Mouse (Mus musculus) neural tube, embryonic 15.5 days (tissue): Measurements from ENCODE around the gene Snd1. TPM values are rescaled to one million over a fixed set of nuclear protein-coding genes. Genes with fewer than 3 reads are reported as not detected.
A peak's percentile ranks its signal among the peaks of the same experiment; 100 is the strongest.

Source experiments
- ATAC-seq: fragments of 200-750 bp; cut with Nextera tagmentation; 2 replicates; pipeline ENCODE4 v1.8.0; 2017; ENCODE audit warnings: mild to moderate bottlenecking, moderate TSS enrichment, moderate library complexity; ENCODE audit not compliant: low FRiP score
- H3K27ac ChIP-seq: fragments of 300-500 bp; sonication (generic); replicated peaks from 2 replicates; pipeline ENCODE4 v1.5.1; 2015; ENCODE audit warnings: mild to moderate bottlenecking, inconsistent platforms
- H3K27me3 ChIP-seq: fragments of 300-500 bp; sonication (generic); replicated peaks from 2 replicates; pipeline ENCODE4 v1.6.1; 2015; ENCODE audit warnings: inconsistent platforms
- H3K36me3 ChIP-seq: fragments of 300-500 bp; sonication (generic); 2 replicates; pipeline ENCODE4 v1.6.1; 2015; ENCODE audit warnings: inconsistent platforms
- H3K4me1 ChIP-seq: fragments of 300-500 bp; sonication (generic); 2 replicates; pipeline ENCODE4 v1.6.1; 2015; ENCODE audit warnings: inconsistent platforms
- H3K4me2 ChIP-seq: fragments of 300-500 bp; sonication (generic); 2 replicates; pipeline ENCODE4 v1.6.1; 2015; ENCODE audit warnings: inconsistent platforms, mild to moderate bottlenecking, moderate library complexity
- H3K4me3 ChIP-seq: fragments of 300-500 bp; sonication (generic); replicated peaks from 2 replicates; pipeline ENCODE4 v1.5.1; 2015; ENCODE audit warnings: mild to moderate bottlenecking, inconsistent platforms
- H3K9ac ChIP-seq: fragments of 300-500 bp; sonication (generic); replicated peaks from 2 replicates; pipeline ENCODE4 v1.6.1; 2015; ENCODE audit warnings: mild to moderate bottlenecking, inconsistent platforms
- H3K9me3 ChIP-seq: fragments of 300-500 bp; sonication (generic); replicated peaks from 2 replicates; pipeline ENCODE4 v1.6.1; 2016; ENCODE audit warnings: inconsistent platforms
- WGBS: fragments of 180-500 bp; shearing (Covaris S2); methylation state at CpG from one replicate; pipeline ENCODE4 v1.1.7; 2015; ENCODE audit warnings: mixed read lengths; 5-methylcytosine and 5-hydroxymethylcytosine counted together
- polyA plus RNA-seq: library from polyadenylated mRNA; unstranded; fragments of >200 nt; fragmentation: Nextera tagmentation; extraction: Ambion mirVana; gene quantifications from 2 replicates; pipeline ENCODE4 v1.2.1, GENCODE M21; 2015

The Snd1 gene
- polyA plus RNA-seq, 1 experiment from 2014 or later, result 71.1 TPM

DNA sequence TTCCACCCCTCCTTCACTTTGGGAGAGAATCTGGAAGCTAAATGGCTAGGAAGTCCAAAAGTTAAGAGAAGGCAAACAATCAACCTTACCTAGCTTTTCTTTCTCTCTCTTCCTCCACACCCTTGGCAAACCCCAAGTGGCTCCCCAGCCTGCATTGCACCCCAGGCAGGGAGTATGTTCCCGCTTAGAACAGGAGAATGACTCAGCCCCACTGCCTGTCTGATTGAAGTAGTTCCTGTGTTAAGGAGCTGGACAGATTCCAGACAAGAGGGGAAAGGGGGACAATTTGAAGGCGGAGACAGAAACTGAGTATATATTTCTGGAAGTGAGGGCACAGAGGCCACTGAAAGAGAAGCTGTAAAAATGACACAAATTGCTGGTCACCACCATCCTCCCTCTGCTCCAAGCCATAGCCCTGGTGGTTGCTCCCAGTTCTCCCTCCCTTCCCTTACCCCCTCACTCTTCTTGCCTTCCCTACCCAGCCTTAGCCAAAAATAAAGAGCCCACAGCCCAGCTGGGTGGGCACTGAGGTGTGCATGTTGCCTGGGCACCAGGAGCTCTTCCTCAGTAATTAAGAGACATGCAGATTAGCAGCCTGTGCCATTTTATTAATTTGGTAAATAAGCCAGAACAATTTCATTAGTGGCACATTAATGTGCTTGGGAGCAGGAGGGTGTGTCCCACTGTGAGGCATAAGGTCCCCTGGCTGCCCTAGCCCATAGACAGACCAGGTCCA, 392.7 kb downstream of the Snd1 start:
- Histone ChIP-seq H3K27ac (0 out of 2 replicates have a peak overlapping the region, but pooled peaks have one; percentile 45), H3K4me1 (peaks cover 25% of the 10 kb centered on the region), H3K4me2 (no peak overlapping the region), H3K9ac (no peak overlapping the region), H3K4me3 (no peak overlapping the region), H3K27me3 (no peaks in the 10 kb centered on the region), H3K9me3 (no peaks in the 10 kb centered on the region), H3K36me3 (no peaks in the 10 kb centered on the region)
- no peak for ATAC-seq
- WGBS, result 49% methylated on average over 2 of the region's 2 CpGs

DNA sequence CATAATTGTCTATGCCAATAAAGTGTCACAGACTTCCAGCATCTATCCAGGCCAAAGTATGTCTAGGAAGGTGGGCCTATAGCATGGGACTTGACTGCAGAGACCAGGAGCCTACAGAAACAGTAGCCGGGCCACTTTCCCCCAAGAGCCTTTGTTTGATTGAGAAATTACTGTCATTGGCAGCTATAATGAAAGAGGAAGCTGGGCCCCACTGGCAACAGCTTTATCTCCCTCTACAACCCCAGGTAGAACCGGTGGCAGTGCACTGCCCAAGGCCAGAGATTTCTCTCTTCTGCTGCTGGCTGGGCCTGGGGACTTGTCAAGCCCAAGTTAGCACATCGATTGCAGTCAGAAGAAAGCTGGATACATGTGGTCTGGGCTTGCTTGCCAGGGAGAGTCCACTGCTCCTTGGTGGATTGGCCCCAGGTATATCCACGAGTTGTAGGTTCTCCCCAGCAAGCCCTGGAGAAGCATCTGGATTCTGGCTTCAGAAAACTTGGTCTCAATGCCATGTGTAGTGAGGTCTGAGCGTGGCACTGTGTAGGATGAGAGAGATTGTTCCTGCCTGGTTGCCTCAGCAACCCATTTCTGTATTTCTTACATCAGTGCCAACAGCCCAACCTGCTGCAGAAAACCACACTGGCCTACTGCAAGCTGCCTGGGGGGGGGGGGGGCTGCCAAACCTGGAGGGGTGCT, 396.9 kb downstream of the Snd1 start:
- H3K9ac ChIP-seq, result no peak overlapping the region
- H3K36me3 ChIP-seq, result no peaks in the 10 kb centered on the region
- H3K27ac ChIP-seq, result no peak overlapping the region
- H3K4me1 ChIP-seq, result peaks cover 45% of the 10 kb centered on the region
- H3K4me2 ChIP-seq, result no peak overlapping the region
- 72% methylated on average over 5 of the region's 5 CpGs for WGBS
- H3K4me3 ChIP-seq, result no peak overlapping the region
- ATAC-seq, result no peak
- H3K27me3 ChIP-seq, result no peaks in the 10 kb centered on the region
- H3K9me3 ChIP-seq, result no peaks in the 10 kb centered on the region

DNA sequence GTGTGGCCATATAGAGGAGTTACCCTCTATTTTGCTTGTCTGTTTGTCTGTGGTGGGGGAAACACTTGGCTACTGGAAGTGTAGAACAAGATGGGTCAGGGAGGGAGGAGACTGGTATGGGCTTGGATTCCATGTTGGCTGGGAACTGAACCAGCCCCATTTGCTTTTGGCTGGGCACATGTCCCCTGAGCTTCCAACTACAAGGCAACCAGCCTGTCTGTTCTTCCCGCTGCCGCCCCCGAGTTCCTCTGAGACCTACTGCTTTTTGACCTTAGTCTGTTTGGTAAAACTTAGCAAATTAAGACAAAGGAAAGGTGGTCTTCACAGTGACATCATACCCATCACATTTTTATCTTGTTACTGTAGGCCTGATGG, 397.5 kb downstream of the Snd1 start:
- no peak overlapping the region for H3K4me3 ChIP-seq
- no peaks in the 10 kb centered on the region for H3K36me3 ChIP-seq
- H3K4me2 ChIP-seq, result no peak overlapping the region
- peaks cover 48% of the 10 kb centered on the region for H3K4me1 ChIP-seq
- no peak overlapping the region for H3K9ac ChIP-seq
- WGBS, result 92% methylated on average over 3 of the region's 3 CpGs
- no peak overlapping the region for H3K27ac ChIP-seq
- no peak for ATAC-seq
- no peaks in the 10 kb centered on the region for H3K9me3 ChIP-seq
- no peaks in the 10 kb centered on the region for H3K27me3 ChIP-seq

DNA sequence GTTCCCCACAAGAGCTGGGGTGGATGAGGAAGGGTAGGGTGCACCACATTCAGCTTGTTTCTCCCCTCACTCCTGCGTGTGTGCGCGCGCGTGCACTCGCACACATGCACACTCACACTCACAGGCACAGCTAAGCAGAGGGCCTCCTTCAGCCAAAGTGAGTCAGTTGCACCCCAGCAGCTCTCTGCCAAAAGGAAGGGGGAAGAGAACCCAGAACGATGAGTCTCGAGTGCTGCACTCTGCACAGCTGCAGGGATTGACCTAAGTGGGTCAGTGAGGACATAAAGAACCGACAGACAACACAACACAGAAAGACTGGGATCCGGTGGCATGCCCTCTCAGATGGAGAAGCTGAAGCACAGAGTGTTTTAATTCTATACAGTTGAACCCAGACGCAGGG, 399.1 kb downstream of the Snd1 start:
- Histone ChIP-seq H3K9ac (no peak overlapping the region), H3K4me2 (no peak overlapping the region), H3K27ac (peak overlapping the region; percentile 41; the same call in 1 of the 2 replicates), H3K9me3 (no peaks in the 10 kb centered on the region), H3K27me3 (no peaks in the 10 kb centered on the region), H3K4me3 (no peak overlapping the region), H3K4me1 (peaks cover 54% of the 10 kb centered on the region), H3K36me3 (no peaks in the 10 kb centered on the region)
- 63% methylated on average over 11 of the region's 11 CpGs for WGBS
- no peak for ATAC-seq

DNA sequence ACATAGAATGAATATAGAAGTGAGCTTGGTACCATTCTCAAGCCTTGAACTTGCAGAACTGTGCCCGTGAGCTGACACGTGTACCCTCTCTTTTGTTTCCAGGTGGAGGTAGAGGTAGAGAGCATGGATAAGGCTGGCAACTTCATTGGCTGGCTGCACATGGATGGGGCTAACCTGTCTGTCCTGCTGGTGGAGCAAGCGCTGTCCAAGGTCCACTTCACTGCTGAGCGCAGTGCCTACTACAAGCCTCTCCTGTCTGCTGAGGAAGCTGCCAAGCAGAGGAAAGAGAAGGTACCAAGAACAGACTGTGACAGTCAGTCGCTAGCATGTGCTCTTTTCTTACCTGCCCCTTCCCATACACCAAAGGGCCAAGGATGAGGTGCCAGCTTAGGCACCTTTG, 399.8 kb downstream of the Snd1 start:
- WGBS, result 94% methylated on average over 5 of the region's 5 CpGs
- H3K36me3 ChIP-seq, result no peaks in the 10 kb centered on the region
- H3K4me1 ChIP-seq, result peaks cover 54% of the 10 kb centered on the region
- H3K27me3 ChIP-seq, result no peaks in the 10 kb centered on the region
- no peak overlapping the region for H3K9ac ChIP-seq
- ATAC-seq, result no peak
- H3K9me3 ChIP-seq, result no peaks in the 10 kb centered on the region
- no peak overlapping the region for H3K4me2 ChIP-seq
- H3K4me3 ChIP-seq, result no peak overlapping the region
- no peak overlapping the region for H3K27ac ChIP-seq

DNA sequence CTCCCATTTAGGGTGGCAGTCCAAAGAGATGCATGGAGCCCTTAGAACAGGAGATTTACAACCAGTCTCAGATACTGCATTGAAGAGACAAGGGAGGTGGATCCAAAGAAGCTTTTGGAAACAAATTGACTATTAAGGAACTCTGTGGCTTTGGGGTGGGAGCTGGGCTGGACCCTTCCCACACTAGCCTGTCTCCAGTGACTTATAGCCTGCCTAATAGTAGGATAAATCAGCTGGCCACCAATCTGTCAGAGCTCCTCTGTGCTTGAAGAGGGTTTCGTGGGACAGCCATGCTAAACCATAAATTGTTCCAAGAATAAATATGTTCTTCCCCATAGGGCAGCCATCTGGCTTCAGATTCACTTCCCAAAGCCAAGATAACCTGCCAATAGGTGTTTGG, 400.4 kb downstream of the Snd1 start:
- peak; percentile 59 for ATAC-seq
- Histone ChIP-seq H3K4me3 (no peak overlapping the region), H3K27me3 (no peaks in the 10 kb centered on the region), H3K9ac (no peak overlapping the region), H3K9me3 (no peaks in the 10 kb centered on the region), H3K36me3 (no peaks in the 10 kb centered on the region), H3K4me1 (peaks cover 54% of the 10 kb centered on the region), H3K27ac (no peak overlapping the region), H3K4me2 (no peak overlapping the region)
- 38% methylated on average over 1 of the region's 1 CpGs for WGBS

DNA sequence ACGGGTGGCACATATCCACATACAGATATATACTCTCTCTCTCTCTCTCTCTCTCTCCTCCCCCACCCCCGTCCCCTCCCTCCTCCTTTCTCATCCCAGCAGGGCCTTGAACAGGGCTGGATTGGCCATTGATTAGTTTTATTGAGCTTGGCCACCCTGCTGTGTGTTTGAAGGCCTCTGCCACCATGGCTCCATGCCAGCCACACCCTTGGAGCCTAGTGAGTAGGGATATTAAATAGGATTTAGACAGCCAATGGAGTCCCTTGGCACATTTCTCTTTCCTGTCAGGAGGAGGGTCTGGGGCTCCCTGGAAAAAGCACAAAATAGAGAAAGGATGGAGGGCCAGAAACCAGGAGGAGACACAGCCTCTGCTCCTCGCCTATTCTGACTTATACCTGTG, 401.6 kb downstream of the Snd1 start:
- Histone ChIP-seq H3K36me3 (no peaks in the 10 kb centered on the region), H3K9me3 (no peaks in the 10 kb centered on the region), H3K4me1 (peaks cover 54% of the 10 kb centered on the region), H3K27ac (peak overlapping the region; percentile 48; the same call in 1 of the 2 replicates), H3K4me2 (no peak overlapping the region), H3K27me3 (no peaks in the 10 kb centered on the region), H3K9ac (no peak overlapping the region), H3K4me3 (no peak overlapping the region)
- WGBS, result 29% methylated on average over 3 of the region's 3 CpGs
- ATAC-seq, result peak; percentile 15; the same call in 1 of the 2 replicates

DNA sequence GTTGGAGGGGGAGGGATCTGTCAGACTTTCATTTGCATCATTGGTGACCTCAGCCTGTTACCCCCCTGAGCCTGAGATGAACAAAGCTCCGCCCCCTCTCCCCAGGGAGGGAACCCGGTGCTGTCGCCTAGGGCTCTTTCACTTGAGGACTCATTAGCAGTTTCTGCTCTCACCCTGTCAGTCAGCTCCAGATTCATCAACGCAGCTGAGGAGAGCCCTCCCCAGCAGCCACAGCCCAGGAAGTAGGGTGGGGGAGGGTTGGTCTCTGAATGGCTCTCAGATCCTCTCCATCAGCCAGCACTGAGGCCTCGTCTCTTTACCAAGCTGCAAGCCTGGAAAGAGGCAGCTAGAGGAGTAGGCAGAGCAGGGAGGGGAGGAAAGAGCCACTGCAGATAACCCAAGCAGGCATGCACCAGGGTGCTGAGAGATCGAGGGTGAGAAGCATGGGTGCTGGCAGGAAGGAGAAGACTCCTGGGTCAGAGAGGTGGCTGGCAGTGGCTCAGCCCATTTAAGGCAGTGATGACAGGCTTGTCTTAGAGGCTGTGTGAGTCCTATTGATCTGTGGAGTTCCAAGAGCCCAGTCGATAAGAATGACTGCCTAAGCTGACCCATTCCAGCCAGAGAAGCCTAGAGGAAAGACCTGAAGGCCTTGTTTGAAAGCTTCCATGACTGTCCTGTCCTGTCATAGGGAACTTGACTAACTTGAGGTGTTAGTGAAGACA, 403.2 kb downstream of the Snd1 start:
- Histone ChIP-seq H3K4me3 (no peak overlapping the region), H3K9ac (0 out of 2 replicates have a peak overlapping the region, but pooled peaks have one; percentile 20), H3K27me3 (no peaks in the 10 kb centered on the region), H3K36me3 (no peaks in the 10 kb centered on the region), H3K4me1 (peaks cover 52% of the 10 kb centered on the region), H3K9me3 (no peaks in the 10 kb centered on the region), H3K4me2 (no peak overlapping the region), H3K27ac (peak overlapping the region; percentile 23; the same call in 1 of the 2 replicates)
- no peak for ATAC-seq
- 20% methylated on average over 7 of the region's 7 CpGs for WGBS

DNA sequence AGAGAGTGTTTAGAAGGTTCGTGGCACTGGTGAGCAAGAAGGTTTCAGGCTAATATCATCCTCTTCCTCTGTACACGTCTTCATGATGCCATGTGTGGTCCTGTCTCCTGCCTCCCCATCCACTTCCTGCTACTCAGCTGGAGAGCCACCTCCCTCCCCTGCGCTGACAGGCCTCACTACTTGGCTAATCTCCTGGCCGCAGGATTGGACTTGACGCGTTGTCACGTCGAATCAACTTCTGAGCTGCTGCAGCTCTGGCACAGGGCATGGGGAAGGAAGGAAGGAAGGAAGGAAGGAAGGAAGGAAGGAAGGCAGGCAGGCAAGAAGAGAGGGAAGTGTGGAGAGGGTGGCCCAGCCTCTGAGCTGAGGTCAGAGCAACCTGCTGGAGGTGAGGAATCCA, 404.4 kb downstream of the Snd1 start:
- Histone ChIP-seq H3K27ac (no peak overlapping the region), H3K4me2 (no peak overlapping the region), H3K4me3 (no peak overlapping the region), H3K9ac (no peak overlapping the region), H3K36me3 (peaks cover 4% of the 10 kb centered on the region; the same call in 1 of the 2 replicates), H3K27me3 (no peaks in the 10 kb centered on the region), H3K9me3 (no peaks in the 10 kb centered on the region), H3K4me1 (peaks cover 44% of the 10 kb centered on the region)
- 95% methylated on average over 8 of the region's 8 CpGs for WGBS
- ATAC-seq, result no peak

DNA sequence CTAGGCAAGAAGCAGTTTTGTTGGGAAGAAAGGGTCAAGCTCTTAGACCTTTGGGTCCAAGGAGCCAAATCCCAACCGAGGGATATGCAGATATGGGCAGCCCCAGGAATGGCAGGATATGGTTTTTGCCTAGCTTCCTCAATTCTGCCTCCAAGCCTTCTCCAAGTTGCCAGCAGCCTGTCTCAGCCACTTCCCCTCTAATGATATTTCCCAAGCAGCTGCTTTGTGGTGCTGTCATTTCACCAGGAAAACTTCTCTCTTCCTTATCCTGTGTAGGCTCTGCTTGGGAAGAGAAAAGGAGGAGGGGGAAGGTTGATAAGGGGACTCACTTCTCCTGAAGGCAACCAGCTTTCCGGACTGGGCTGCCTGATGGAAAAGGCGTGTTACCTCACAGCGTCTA, 406.0 kb downstream of the Snd1 start:
- 91% methylated on average over 4 of the region's 4 CpGs for WGBS
- H3K36me3 ChIP-seq, result peaks cover 12% of the 10 kb centered on the region
- H3K4me2 ChIP-seq, result no peak overlapping the region
- H3K4me3 ChIP-seq, result no peak overlapping the region
- no peaks in the 10 kb centered on the region for H3K27me3 ChIP-seq
- no peaks in the 10 kb centered on the region for H3K9me3 ChIP-seq
- no peak overlapping the region for H3K9ac ChIP-seq
- peaks cover 29% of the 10 kb centered on the region for H3K4me1 ChIP-seq
- no peak for ATAC-seq
- H3K27ac ChIP-seq, result no peak overlapping the region

DNA sequence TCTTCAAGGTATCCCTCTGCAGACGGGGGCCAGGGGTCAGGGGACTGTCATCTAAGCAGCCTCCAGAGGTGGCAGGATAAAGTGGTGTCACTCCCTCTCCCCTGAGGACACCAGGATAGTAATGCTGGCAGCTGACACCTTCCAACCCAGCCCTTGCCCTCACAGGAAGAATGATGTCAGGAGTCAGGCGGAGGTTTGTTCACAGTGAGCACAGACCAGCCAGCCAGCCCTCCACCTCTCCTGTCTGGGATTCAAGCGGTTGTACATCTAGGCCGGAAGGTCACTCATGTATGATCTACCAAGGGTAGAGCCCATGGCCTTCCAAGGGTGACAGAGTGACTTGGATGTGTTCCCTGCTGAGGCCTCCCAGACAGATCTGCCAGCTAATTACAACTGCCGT, 408.6 kb downstream of the Snd1 start:
- peaks cover 12% of the 10 kb centered on the region for H3K36me3 ChIP-seq
- no peaks in the 10 kb centered on the region for H3K27me3 ChIP-seq
- H3K4me2 ChIP-seq, result no peak overlapping the region
- 66% methylated on average over 5 of the region's 5 CpGs for WGBS
- no peak overlapping the region for H3K4me3 ChIP-seq
- H3K27ac ChIP-seq, result no peak overlapping the region
- peaks cover 7% of the 10 kb centered on the region for H3K4me1 ChIP-seq
- H3K9me3 ChIP-seq, result no peaks in the 10 kb centered on the region
- no peak overlapping the region for H3K9ac ChIP-seq
- ATAC-seq, result no peak
